Mouse (Mus musculus) midbrain, embryonic 14.5 days (tissue): ENCODE data around the gene Prep. TPM values are rescaled to one million over a fixed set of nuclear protein-coding genes. Genes with fewer than 3 reads are reported as not detected.

Source experiments
- ATAC-seq: fragments of 200-750 bp; cut with Nextera tagmentation; 2 replicates; pipeline ENCODE4 v1.8.0; 2017; ENCODE audit warnings: moderate number of reproducible peaks, moderate library complexity; ENCODE audit not compliant: low FRiP score, low TSS enrichment
- DNase-seq: peaks from one replicate; pipeline ENCODE4 v3.0.0-alpha.2; 2015
- H3K27ac ChIP-seq: fragments of 300-500 bp; sonication (generic); replicated peaks from 2 replicates; pipeline ENCODE4 v1.5.1; 2014; ENCODE audit warnings: mild to moderate bottlenecking, low read depth, low read length, moderate library complexity
- H3K27me3 ChIP-seq: fragments of 300-500 bp; sonication (generic); 2 replicates; pipeline ENCODE4 v1.6.1; 2014; ENCODE audit warnings: low read length, control low read depth, mixed read lengths; ENCODE audit not compliant: control insufficient read depth, insufficient read depth
- H3K36me3 ChIP-seq: fragments of 300-500 bp; sonication (generic); 2 replicates; pipeline ENCODE4 v1.6.1; 2014; ENCODE audit warnings: low read length, control low read depth; ENCODE audit not compliant: control insufficient read depth, insufficient read depth
- H3K4me1 ChIP-seq: fragments of 300-500 bp; sonication (generic); 2 replicates; pipeline ENCODE4 v1.6.1; 2014; ENCODE audit warnings: mild to moderate bottlenecking, antibody characterized with exemption, low read length, control low read depth; ENCODE audit not compliant: control insufficient read depth, insufficient read depth
- H3K4me2 ChIP-seq: fragments of 300-500 bp; sonication (generic); 2 replicates; pipeline ENCODE4 v1.6.1; 2014; ENCODE audit warnings: mild to moderate bottlenecking, low read length, moderate library complexity
- H3K4me3 ChIP-seq: fragments of 300-500 bp; sonication (generic); replicated peaks from 2 replicates; pipeline ENCODE4 v1.5.1; 2014; ENCODE audit warnings: low read depth, low read length
- H3K9ac ChIP-seq: fragments of 300-500 bp; sonication (generic); replicated peaks from 2 replicates; pipeline ENCODE4 v1.6.1; 2014; ENCODE audit warnings: mild to moderate bottlenecking, low read length, moderate library complexity
- H3K9me3 ChIP-seq: fragments of 300-500 bp; sonication (generic); 2 replicates; pipeline ENCODE4 v1.6.1; 2016; ENCODE audit warnings: low read length, control low read depth, mixed read lengths; ENCODE audit not compliant: control insufficient read depth
- WGBS: fragments of 180-500 bp; shearing (Covaris S2); extraction: QIAGEN DNeasy Blood & Tissue Kit; methylation state at CpG from one replicate; pipeline ENCODE4 v1.1.7; 2014; 5-methylcytosine and 5-hydroxymethylcytosine counted together
- polyA plus RNA-seq: library from polyadenylated mRNA; unstranded; fragments of >200 nt; fragmentation: Nextera tagmentation; extraction: Ambion mirVana; gene quantifications from 2 replicates; pipeline ENCODE4 v1.2.1, GENCODE M21; 2014

Gene Prep
- polyA plus RNA-seq, 1 experiment from 2014 or later, result 23.6 TPM

DNA sequence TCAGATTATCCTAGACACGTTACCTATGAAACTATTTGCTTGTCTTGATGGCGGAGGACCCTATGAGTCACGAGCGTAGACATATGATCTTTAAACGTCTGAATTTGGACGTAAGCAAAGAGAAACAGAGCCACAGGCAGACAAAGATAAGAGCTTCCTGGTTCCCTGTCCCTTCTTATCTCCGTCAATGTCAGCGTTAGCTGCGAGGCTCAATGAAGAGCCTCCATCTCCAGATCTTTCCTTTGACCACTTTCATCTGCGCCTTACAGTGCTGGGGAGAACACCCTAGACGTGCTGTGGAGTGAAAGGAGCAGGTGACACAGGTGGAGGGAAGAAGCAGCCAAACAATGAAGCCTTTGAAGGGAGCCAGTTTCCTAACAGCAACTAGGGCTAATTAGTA is 18.8 kb upstream of the Prep start:
- no peaks in the 10 kb centered on the region for H3K27me3 ChIP-seq
- H3K9ac ChIP-seq, result no peak overlapping the region
- no peaks in the 10 kb centered on the region for H3K9me3 ChIP-seq
- H3K36me3 ChIP-seq, result no peaks in the 10 kb centered on the region
- DNase-seq, result no peak
- H3K4me1 ChIP-seq, result no peaks in the 10 kb centered on the region
- no peak overlapping the region for H3K4me3 ChIP-seq
- no peak for ATAC-seq
- H3K27ac ChIP-seq, result no peak overlapping the region
- H3K4me2 ChIP-seq, result no peak overlapping the region
- WGBS, result 70% methylated on average over 11 of the region's 11 CpGs

GRCm38 (mm10) chr10:45048622-45049021 is 18.4 kb upstream of the Prep start:
- DNase-seq (no peak), ATAC-seq (no peak)
- Histone ChIP-seq H3K27me3 (no peaks in the 10 kb centered on the region), H3K4me1 (no peaks in the 10 kb centered on the region), H3K9ac (no peak overlapping the region), H3K27ac (no peak overlapping the region), H3K4me3 (no peak overlapping the region), H3K4me2 (no peak overlapping the region), H3K36me3 (no peaks in the 10 kb centered on the region), H3K9me3 (no peaks in the 10 kb centered on the region)
- 30% methylated on average over 11 of the region's 11 CpGs for WGBS

DNA sequence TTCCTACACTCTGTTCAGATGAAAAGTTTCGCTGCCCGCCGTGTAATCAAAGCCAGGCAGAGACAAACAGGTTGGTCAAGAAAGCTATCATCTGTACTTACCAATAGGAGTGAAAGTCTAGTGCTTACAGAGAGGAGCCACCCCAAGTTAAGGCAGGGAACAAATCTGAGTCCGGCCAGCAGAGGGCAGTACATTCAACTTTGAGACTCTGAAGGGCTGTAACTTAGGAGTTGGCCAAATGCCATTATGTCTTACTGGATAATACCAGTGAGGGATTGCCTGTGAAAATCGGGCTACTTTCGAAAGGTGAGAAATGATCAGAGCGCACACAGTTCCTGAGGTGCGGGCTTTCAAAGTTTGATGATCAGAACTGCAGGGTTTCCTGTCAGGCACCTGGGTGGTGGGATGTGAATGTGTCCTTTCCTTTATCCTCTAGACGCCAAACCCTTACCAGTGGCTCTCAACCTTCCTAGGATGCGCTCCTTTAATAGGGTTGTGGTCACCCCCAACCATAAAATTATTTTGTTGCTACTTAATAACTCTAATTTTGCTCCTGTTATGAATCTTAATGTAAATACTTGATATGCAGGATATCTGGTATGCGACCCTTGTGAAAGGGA is 15.8 kb upstream of the Prep start:
- DNase-seq (peak; percentile 89), ATAC-seq (peak; percentile 58)
- Histone ChIP-seq H3K4me1 (no peaks in the 10 kb centered on the region), H3K4me2 (no peak overlapping the region), H3K27me3 (no peaks in the 10 kb centered on the region), H3K36me3 (no peaks in the 10 kb centered on the region), H3K9ac (no peak overlapping the region), H3K4me3 (no peak overlapping the region), H3K9me3 (no peaks in the 10 kb centered on the region), H3K27ac (no peak overlapping the region)
- WGBS, result 71% methylated on average over 11 of the region's 11 CpGs

DNA sequence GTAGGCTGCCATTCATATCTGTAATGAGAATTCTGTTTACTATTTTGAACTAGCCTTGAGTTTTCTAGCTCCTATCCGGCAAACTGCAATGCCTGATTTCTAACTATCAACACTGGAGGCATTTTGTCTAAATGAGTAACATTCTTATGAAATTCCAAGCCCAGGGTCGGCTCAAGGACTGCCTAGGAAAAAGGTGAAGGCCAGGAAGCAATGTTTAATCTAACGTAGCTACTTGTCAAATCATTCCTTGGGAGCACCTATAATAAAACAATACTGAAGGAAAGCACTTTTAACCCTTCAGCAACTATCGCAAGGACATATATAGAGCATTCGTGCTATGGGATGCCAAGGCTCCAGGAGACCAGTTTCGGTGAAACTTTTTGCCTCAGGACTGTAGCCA is 8.6 kb upstream of the Prep start:
- no peaks in the 10 kb centered on the region for H3K36me3 ChIP-seq
- no peak overlapping the region for H3K27ac ChIP-seq
- H3K27me3 ChIP-seq, result no peaks in the 10 kb centered on the region
- DNase-seq (no peak), ATAC-seq (no peak)
- no peaks in the 10 kb centered on the region for H3K9me3 ChIP-seq
- H3K4me1 ChIP-seq, result no peaks in the 10 kb centered on the region
- no peak overlapping the region for H3K4me3 ChIP-seq
- no peak overlapping the region for H3K4me2 ChIP-seq
- H3K9ac ChIP-seq, result no peak overlapping the region
- WGBS, result 95% methylated on average over 6 of the region's 6 CpGs

DNA sequence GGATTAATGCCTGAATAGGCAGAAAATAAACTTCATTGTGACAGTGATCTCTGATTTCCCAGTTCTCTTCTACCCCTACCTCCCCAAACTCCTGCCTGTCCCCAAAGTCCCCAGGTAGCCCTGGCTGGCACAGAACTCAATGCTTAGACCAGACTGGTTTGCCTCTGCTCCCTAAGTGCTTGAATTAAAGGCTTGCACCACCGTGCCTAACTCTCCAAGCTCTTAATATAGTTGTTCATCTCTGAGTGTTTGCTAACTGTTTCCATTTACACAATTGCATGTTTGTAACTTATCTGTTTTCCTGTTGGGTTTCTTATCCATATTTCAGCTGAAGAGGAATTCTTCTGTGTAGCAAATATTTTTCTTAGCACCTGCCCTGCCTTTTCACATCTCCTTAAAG is 6.2 kb upstream of the Prep start:
- no peak overlapping the region for H3K9ac ChIP-seq
- ATAC-seq (no peak), DNase-seq (no peak)
- WGBS, result 73% methylated on average over 1 of the region's 1 CpGs
- no peaks in the 10 kb centered on the region for H3K27me3 ChIP-seq
- no peaks in the 10 kb centered on the region for H3K9me3 ChIP-seq
- no peak overlapping the region for H3K4me2 ChIP-seq
- peaks cover under 1% of the 10 kb centered on the region; the same call in 1 of the 2 replicates for H3K4me1 ChIP-seq
- H3K36me3 ChIP-seq, result no peaks in the 10 kb centered on the region
- H3K4me3 ChIP-seq, result no peak overlapping the region
- no peak overlapping the region for H3K27ac ChIP-seq

DNA sequence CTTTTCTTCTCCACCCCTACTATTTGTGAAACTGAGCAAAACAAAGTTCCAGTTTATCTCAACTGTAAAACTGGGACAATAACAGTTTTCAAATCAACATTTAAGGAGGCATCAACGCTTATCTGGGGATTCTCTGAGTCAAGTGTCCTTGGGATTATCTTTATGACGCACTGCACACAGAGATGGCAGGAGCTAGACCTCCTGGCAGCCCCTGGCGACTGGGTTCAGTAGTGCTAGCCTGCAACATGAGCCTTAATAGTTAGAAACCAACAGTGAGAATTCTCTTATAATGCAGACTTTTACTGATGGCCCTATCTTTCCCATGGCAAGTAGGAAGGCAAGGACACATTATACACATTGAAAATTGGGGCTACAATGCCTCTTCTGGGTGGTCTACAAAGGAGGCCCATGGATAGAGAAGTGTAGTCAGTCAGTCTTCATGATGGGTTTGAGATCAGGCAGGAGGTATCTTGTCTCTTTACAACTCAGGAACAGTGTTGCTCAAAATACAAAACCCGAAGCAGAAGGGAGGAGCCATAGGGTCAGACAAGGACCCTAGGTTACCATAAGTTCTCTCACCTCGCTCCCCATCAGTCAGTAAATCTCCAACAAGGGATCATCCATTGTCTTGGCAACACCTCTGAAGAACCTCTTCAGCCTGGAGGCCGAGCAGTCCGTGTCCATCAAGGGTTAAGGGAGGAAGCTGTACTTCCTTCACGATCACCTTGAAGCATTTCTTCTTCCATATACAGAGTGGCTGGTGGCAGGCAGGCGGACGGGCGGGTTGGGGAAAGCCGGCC is 672 bp upstream of the Prep start:
- peak overlapping the region; percentile 84 for H3K27ac ChIP-seq
- peak overlapping the region; percentile 68 for H3K4me3 ChIP-seq
- no peak; the same call in none of the 2 replicates for ATAC-seq
- peaks cover 25% of the 10 kb centered on the region for H3K4me1 ChIP-seq
- peak overlapping the region; percentile 72 for H3K4me2 ChIP-seq
- 14% methylated on average over 12 of the region's 12 CpGs for WGBS
- no peaks in the 10 kb centered on the region for H3K36me3 ChIP-seq
- H3K27me3 ChIP-seq, result no peaks in the 10 kb centered on the region
- no peaks in the 10 kb centered on the region for H3K9me3 ChIP-seq
- H3K9ac ChIP-seq, result peak overlapping the region; percentile 91
- peak; percentile 50 for DNase-seq

- ATAC-seq, result peak; percentile 21
- H3K9me3 ChIP-seq, result no peaks in the 10 kb centered on the region
Observed at GRCm38 (mm10) chr10:45067436-45067925, 478 bp downstream of the Prep start.

GRCm38 (mm10) chr10:45069557-45069956 is 2.6 kb downstream of the Prep start:
- Histone ChIP-seq H3K27ac (no peak overlapping the region), H3K27me3 (no peaks in the 10 kb centered on the region), H3K4me1 (peaks cover 25% of the 10 kb centered on the region), H3K36me3 (0 out of 2 replicates have a peak, but pooled peaks cover 18% of the 10 kb centered on the region), H3K9me3 (no peaks in the 10 kb centered on the region), H3K9ac (no peak overlapping the region), H3K4me3 (no peak overlapping the region), H3K4me2 (no peak overlapping the region)
- DNase-seq (no peak), ATAC-seq (no peak)
- WGBS, result 82% methylated on average over 6 of the region's 6 CpGs

More at GRCm38 (mm10) chr10:45067436-45067925, 478 bp downstream of the Prep start:
- Histone ChIP-seq H3K4me2 (peak overlapping the region; percentile 72), H3K9ac (peak overlapping the region; percentile 91), H3K36me3 (0 out of 2 replicates have a peak, but pooled peaks cover 3% of the 10 kb centered on the region), H3K4me1 (peaks cover 25% of the 10 kb centered on the region), H3K27ac (peak overlapping the region; percentile 84), H3K27me3 (no peaks in the 10 kb centered on the region), H3K4me3 (peak overlapping the region; percentile 68)
- under 1% methylated on average over 28 of the region's 28 CpGs for WGBS
- DNase-seq, result peak; percentile 71
